Mouse (Mus musculus) kidney, embryonic 14.5 days (tissue): ENCODE results near the gene Tubb2a. TPM values are rescaled to one million over a fixed set of nuclear protein-coding genes. Genes with fewer than 3 reads are reported as not detected.
A peak's percentile ranks its signal among the peaks of the same experiment; 100 is the strongest.

Experiments used
- ATAC-seq: fragments of 200-750 bp; cut with Nextera tagmentation; 2 replicates; pipeline ENCODE4 v1.8.0; 2017; ENCODE audit warnings: moderate number of reproducible peaks, mild to moderate bottlenecking, moderate TSS enrichment, moderate library complexity; ENCODE audit not compliant: low FRiP score, low TSS enrichment
- H3K27ac ChIP-seq: fragments of 300-500 bp; sonication (generic); 2 replicates; pipeline ENCODE4 v1.5.1; 2014; ENCODE audit warnings: low read depth, mild to moderate bottlenecking, low read length, moderate library complexity, mixed read lengths
- H3K27me3 ChIP-seq: fragments of 300-500 bp; sonication (generic); 2 replicates; pipeline ENCODE4 v1.6.1; 2014; ENCODE audit warnings: mild to moderate bottlenecking, low read length; ENCODE audit not compliant: control insufficient read depth, insufficient read depth
- H3K36me3 ChIP-seq: fragments of 300-500 bp; sonication (generic); 2 replicates; pipeline ENCODE4 v1.6.1; 2014; ENCODE audit warnings: low read length, mixed read lengths; ENCODE audit not compliant: control insufficient read depth, insufficient read depth
- H3K4me1 ChIP-seq: fragments of 300-500 bp; sonication (generic); 2 replicates; pipeline ENCODE4 v1.6.1; 2014; ENCODE audit warnings: low read length, mixed read lengths; ENCODE audit not compliant: control insufficient read depth, insufficient read depth
- H3K4me2 ChIP-seq: fragments of 300-500 bp; sonication (generic); replicated peaks from 2 replicates; pipeline ENCODE4 v1.6.1; 2014; ENCODE audit warnings: low read depth, mild to moderate bottlenecking, low read length
- H3K4me3 ChIP-seq: fragments of 300-500 bp; sonication (generic); 2 replicates; pipeline ENCODE4 v1.5.1; 2014; ENCODE audit warnings: mild to moderate bottlenecking, low read length
- H3K9ac ChIP-seq: fragments of 300-500 bp; sonication (generic); 2 replicates; pipeline ENCODE4 v1.6.1; 2014; ENCODE audit warnings: low read depth, mild to moderate bottlenecking, low read length, moderate library complexity
- H3K9me3 ChIP-seq: fragments of 300-500 bp; sonication (generic); 2 replicates; pipeline ENCODE4 v1.6.1; 2016; ENCODE audit warnings: low read length; ENCODE audit not compliant: control insufficient read depth
- WGBS: fragments of 180-500 bp; shearing (Covaris S2); extraction: QIAGEN DNeasy Blood & Tissue Kit; methylation state at CpG from one replicate; pipeline ENCODE4 v1.1.7; 2014; 5-methylcytosine and 5-hydroxymethylcytosine counted together
- polyA plus RNA-seq: library from polyadenylated mRNA; unstranded; fragments of >200 nt; fragmentation: Nextera tagmentation; extraction: Ambion mirVana; gene quantifications from 2 replicates; pipeline ENCODE4 v1.2.1, GENCODE M21; 2014

Tubb2a gene
- 62.1 and 73.4 TPM in 2 replicates for polyA plus RNA-seq

DNA sequence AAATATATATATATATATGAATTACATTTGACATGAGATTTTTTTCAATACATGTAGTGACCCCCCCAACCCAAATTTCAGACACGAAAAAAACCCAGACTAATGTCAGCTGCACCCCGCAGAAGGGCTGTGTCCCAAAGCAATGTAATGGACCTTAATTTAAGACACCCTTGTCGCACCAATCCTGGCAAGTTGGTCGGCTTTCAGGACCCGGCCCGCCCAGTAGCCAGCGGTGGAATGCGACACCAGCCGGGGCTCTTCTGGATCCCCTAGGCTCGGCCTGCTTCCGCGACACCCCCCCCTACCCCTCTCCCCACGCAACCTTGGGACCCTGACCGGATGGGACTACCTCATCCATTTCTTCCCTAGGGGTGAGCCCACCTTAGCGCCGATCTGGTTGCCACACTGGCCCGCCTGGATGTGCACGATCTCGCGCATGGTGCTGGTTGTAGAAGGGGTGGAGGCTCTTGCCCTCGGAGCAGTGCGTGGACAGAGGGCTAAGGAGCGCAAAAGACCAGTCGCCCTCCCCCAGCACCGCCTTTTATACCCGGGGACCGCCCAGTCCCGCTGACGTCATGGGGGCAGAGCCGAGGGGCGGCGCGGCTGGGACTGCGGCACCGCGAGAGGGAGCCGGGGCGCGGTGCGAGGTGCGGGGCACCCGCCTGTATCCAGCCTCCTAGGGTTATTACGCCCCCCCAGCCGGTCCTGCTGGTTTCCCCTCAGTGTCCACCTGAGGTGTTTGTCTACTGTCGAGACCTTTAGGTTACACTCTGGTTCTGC is at the start of gene Tubb2a:
TSS of gene Tubb2a (minus strand) at position 516 of the 780 bp plus-strand sequence.
- Histone ChIP-seq H3K9ac (peak within 1 kb of the TSS; percentile 66), H3K36me3 (no peaks in the 10 kb centered on the region; the same call in 1 of the 2 replicates), H3K27ac (no peak within 1 kb of the TSS), H3K4me2 (peak within 1 kb of the TSS; percentile 87), H3K4me1 (peaks cover 7% of the 10 kb centered on the region; the same call in 1 of the 2 replicates), H3K4me3 (peak within 1 kb of the TSS; percentile 68), H3K9me3 (no peaks in the 10 kb centered on the region), H3K27me3 (no peaks in the 10 kb centered on the region; the same call in 1 of the 2 replicates)
- 1% methylated on average over 44 of the region's 45 CpGs for WGBS
- ATAC-seq, result peak; percentile 94

DNA sequence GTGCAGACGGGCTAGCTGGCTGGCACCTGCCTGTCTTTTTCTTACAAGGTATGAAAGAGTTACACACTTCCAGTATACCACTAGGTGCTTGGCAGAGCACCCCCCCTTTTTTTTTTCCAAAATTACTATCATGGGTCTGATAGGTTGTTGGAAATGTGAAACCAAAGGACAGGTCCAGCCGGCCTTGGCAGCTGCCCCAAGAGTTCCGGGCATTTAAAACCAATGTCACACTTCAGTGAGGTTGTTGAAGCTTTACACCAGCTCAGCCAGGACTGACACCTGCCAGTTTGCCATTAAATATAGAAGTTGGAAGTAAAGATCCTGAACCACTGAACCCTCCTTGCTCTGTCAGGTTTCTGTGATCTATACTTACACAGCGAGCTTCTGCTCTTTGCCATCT is 47.9 kb upstream of the Tubb2a start:
- H3K4me3 ChIP-seq, result no peak overlapping the region
- no peaks in the 10 kb centered on the region for H3K9me3 ChIP-seq
- H3K36me3 ChIP-seq, result peaks cover 15% of the 10 kb centered on the region; the same call in 1 of the 2 replicates
- ATAC-seq, result no peak
- no peaks in the 10 kb centered on the region for H3K27me3 ChIP-seq
- H3K4me2 ChIP-seq, result peak overlapping the region; percentile 11; the same call in 1 of the 2 replicates
- no peak overlapping the region for H3K9ac ChIP-seq
- H3K4me1 ChIP-seq, result peaks cover 13% of the 10 kb centered on the region
- no peak overlapping the region for H3K27ac ChIP-seq
- WGBS, result 45% methylated on average over 4 of the region's 4 CpGs

DNA sequence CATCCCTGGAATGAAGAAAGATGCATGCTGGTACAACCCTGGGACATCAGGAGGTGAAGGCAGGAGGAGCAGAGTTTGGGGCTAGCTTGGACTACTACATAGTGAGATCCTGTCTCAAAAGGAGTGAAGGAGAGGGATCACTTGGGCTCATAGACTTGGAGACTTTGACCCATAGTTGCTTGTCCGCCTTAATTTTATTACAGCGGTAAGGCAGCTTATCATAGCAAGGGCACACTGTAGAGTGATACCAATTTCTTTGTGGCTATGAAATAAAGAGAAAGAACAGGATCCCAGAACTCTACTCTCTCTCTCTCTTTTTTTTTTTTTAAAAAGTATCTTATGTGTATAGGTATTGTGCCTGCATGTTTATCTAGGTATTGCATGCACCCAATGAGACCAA is 42.7 kb upstream of the Tubb2a start:
- no peak overlapping the region for H3K4me3 ChIP-seq
- no peak overlapping the region for H3K27ac ChIP-seq
- no peaks in the 10 kb centered on the region for H3K27me3 ChIP-seq
- no peak for ATAC-seq
- H3K4me1 ChIP-seq, result 0 out of 2 replicates have a peak, but pooled peaks cover under 1% of the 10 kb centered on the region
- H3K36me3 ChIP-seq, result peaks cover 6% of the 10 kb centered on the region; the same call in 1 of the 2 replicates
- no peak overlapping the region for H3K4me2 ChIP-seq
- WGBS, result 100% methylated on average over 2 of the region's 2 CpGs
- no peaks in the 10 kb centered on the region for H3K9me3 ChIP-seq
- H3K9ac ChIP-seq, result no peak overlapping the region

DNA sequence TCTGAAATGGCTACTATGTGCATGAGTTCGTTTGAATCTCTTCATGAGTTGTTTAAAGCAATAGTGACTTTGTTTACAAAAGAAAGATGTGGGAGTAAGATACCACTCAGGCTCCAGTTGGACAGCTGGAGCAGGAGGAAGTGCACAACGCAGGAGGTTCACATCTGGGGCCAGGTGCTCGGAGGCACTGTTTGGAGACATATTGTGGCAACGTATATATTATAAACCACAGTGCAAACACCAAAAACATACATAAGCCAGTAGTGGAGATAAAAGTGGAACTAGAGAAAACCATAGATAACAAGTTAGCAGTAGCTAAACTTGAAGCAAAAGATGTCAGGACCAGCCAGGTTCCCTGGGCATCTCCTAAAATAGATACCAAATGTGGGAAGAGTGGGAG is 41.6 kb upstream of the Tubb2a start:
- H3K36me3 ChIP-seq, result peaks cover 6% of the 10 kb centered on the region; the same call in 1 of the 2 replicates
- H3K4me1 ChIP-seq, result no peaks in the 10 kb centered on the region
- H3K9ac ChIP-seq, result no peak overlapping the region
- 53% methylated on average over 4 of the region's 4 CpGs for WGBS
- H3K27ac ChIP-seq, result no peak overlapping the region
- no peak for ATAC-seq
- H3K4me2 ChIP-seq, result no peak overlapping the region
- H3K27me3 ChIP-seq, result no peaks in the 10 kb centered on the region
- no peak overlapping the region for H3K4me3 ChIP-seq
- no peaks in the 10 kb centered on the region for H3K9me3 ChIP-seq

DNA sequence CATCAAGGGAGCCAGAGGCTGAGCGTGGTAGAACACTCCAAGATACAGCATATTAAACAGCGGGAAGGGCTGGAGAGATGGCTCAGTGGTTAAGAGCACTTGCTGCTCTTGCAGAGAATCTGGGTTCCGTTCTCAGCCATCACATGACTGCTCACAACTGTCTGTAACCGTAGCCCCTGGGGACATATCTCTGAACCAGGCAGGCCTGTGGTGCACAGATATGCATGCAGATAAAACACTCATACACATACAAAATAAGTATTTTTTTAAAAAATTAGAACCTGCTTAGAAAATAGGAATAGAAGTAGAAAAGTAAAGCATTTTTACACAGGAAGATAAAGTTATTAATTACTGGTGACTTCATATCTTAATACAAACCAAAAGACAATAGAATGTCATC is 41.0 kb upstream of the Tubb2a start:
- 86% methylated on average over 4 of the region's 4 CpGs for WGBS
- H3K4me3 ChIP-seq, result no peak overlapping the region
- no peak overlapping the region for H3K9ac ChIP-seq
- H3K36me3 ChIP-seq, result peaks cover 4% of the 10 kb centered on the region; the same call in 1 of the 2 replicates
- H3K27me3 ChIP-seq, result no peaks in the 10 kb centered on the region
- H3K4me2 ChIP-seq, result no peak overlapping the region
- ATAC-seq, result no peak
- no peaks in the 10 kb centered on the region for H3K4me1 ChIP-seq
- H3K9me3 ChIP-seq, result no peaks in the 10 kb centered on the region
- H3K27ac ChIP-seq, result no peak overlapping the region

DNA sequence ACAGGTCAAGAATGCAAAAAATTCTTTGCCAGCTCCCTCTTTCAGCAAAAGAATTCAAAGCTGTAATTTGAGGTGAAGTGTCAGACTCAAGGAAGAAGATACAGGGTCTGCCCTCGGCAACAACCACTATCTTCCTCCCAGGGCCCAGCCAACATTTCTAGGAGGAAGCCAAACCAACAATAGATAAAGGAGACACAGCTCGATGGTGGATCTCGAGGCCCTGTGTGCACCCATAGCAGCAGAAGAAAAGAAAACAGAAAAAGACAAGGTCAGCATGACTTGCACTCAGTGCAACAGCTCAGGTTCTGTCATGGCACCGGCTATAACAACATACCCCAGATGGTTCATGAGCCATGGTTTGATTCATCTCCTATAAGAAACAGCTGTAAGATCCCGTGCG is 38.7 kb upstream of the Tubb2a start:
- no peak overlapping the region for H3K4me2 ChIP-seq
- WGBS, result 71% methylated on average over 6 of the region's 6 CpGs
- no peaks in the 10 kb centered on the region for H3K9me3 ChIP-seq
- ATAC-seq, result no peak
- H3K27me3 ChIP-seq, result no peaks in the 10 kb centered on the region
- H3K4me3 ChIP-seq, result no peak overlapping the region
- H3K9ac ChIP-seq, result no peak overlapping the region
- no peaks in the 10 kb centered on the region for H3K4me1 ChIP-seq
- no peaks in the 10 kb centered on the region for H3K36me3 ChIP-seq
- H3K27ac ChIP-seq, result no peak overlapping the region

DNA sequence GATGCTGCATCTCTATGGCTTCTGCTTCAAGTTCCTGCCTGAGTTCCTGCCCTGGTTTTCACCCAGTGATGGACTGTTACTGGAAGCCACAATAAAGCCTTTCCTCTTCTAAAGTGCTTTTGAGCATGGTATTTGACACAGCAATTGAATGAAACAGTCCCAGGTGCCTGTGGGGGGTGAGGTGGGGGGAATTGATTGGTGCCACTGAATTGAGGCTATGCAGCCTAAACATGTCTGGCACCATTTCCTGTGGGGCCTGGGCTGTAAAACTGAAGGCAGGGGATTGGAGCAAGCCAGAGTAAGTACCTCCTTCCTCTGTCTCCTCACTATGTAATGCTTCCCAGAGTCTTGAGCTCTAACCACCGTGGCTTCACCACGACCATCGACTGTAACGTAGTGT is 36.8 kb upstream of the Tubb2a start:
- no peaks in the 10 kb centered on the region for H3K4me1 ChIP-seq
- H3K4me3 ChIP-seq, result no peak overlapping the region
- no peaks in the 10 kb centered on the region for H3K27me3 ChIP-seq
- H3K36me3 ChIP-seq, result no peaks in the 10 kb centered on the region
- ATAC-seq, result no peak
- H3K4me2 ChIP-seq, result no peak overlapping the region
- no peaks in the 10 kb centered on the region for H3K9me3 ChIP-seq
- WGBS, result 80% methylated on average over 4 of the region's 4 CpGs
- H3K27ac ChIP-seq, result no peak overlapping the region
- H3K9ac ChIP-seq, result no peak overlapping the region

DNA sequence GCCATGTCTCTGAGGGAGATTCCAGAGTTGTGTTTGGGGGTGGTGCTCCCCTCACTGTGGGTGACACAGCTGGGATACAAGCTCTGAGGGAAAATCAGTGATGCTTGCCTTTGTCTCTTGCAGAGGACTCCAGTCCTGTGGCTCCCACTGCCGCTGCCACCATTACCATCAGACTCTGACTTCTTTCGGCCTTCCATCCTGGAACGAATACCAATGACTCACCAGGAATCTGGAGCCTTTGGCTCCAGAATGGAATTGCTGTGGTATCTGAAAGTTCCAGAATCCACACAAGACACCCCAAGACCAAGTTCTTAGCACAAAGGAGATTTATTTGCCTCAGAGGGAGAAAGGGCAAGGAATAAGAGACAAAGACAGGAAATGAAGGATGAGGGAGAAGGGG is 35.3 kb upstream of the Tubb2a start:
- H3K4me3 ChIP-seq, result no peak overlapping the region
- no peaks in the 10 kb centered on the region for H3K9me3 ChIP-seq
- H3K4me1 ChIP-seq, result no peaks in the 10 kb centered on the region
- H3K9ac ChIP-seq, result no peak overlapping the region
- ATAC-seq, result no peak
- H3K4me2 ChIP-seq, result no peak overlapping the region
- H3K36me3 ChIP-seq, result no peaks in the 10 kb centered on the region
- no peak overlapping the region for H3K27ac ChIP-seq
- no peaks in the 10 kb centered on the region for H3K27me3 ChIP-seq
- WGBS, result 78% methylated on average over 3 of the region's 3 CpGs

DNA sequence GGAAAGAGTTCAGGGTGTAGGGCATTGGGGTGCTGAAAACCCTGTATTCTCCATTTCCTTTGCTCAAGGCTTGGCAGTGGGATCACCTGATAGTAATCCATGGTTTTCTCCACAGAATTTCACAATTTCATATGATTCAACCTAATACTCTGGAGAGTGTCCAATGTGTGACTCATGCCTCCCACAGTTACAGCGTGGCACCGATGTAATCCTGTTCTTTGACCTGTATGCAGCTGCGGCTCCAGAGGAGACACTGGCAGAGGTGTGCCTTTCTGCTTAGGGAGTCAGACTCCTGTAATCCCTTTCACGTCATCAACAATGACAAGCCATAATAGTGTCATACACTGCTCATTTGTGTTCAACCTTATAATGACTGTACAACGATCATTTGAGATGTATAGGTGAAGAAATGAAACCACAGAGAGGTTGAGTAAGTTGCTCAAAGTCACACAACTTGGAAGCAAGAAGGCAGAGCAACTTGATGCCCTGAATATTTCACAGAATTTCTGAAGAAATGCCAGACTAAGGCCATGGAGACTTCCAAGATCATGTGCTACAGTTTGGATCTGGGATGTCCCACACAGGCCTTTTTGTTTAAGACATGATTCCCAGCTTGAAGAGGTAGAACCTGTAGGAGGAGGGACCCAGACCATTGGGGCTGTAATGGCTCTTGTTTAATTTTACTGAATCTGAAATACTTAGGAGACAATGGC is 34.7 kb upstream of the Tubb2a start:
- Histone ChIP-seq H3K9ac (no peak overlapping the region), H3K9me3 (no peaks in the 10 kb centered on the region), H3K27ac (no peak overlapping the region), H3K36me3 (no peaks in the 10 kb centered on the region), H3K4me1 (no peaks in the 10 kb centered on the region), H3K4me2 (no peak overlapping the region), H3K27me3 (no peaks in the 10 kb centered on the region), H3K4me3 (no peak overlapping the region)
- WGBS, result 84% methylated on average over 5 of the region's 5 CpGs
- ATAC-seq, result no peak
